Mouse (Mus musculus) B cell, adult (primary cell): Measurements from ENCODE around the gene Zfp248. TPM values are rescaled to one million over a fixed set of nuclear protein-coding genes. Genes with fewer than 3 reads are reported as not detected.

Experiments
- total RNA-seq: library from RNA; stranded (reverse); gene quantifications from 4 replicates; pipeline ENCODE4 v1.2.4, GENCODE M21; 2023; ENCODE audit not compliant: inconsistent age

The Zfp248 gene
- total RNA-seq = 0.96 to 2.7 TPM (median 1.4 TPM) in 4 replicates

GRCm38 (mm10) chr6:118455042-118455631, at the start of gene Zfp248:
TSS of gene Zfp248 (minus strand) at chr6:118455528.

GRCm38 (mm10) chr6:118478957-118479708, 23.8 kb upstream of the Zfp248 start, which contains the start of gene Zfp9:
TSS of gene Zfp9 (minus strand) at chr6:118479320.

GRCm38 (mm10) chr6:118419050-118419920, 36.0 kb downstream of the Zfp248 start, which contains the start of gene Bms1:
TSS of gene Bms1 (minus strand) at chr6:118419474.

Other genes starting within 250 kb of the Zfp248 start
- gene Bms1, start 36.1 kb downstream of the Zfp248 start, total RNA-seq = 54.0 to 60.7 TPM (median 57.1 TPM) in 4 replicates
- gene Zfp9, start 23.8 kb upstream of the Zfp248 start, total RNA-seq = 0.12 to 0.29 TPM in 2 of 4 replicates, not detected in the others
- gene Ankrd26, start 106.7 kb upstream of the Zfp248 start, total RNA-seq = 9.1 to 12.2 TPM (median 10.3 TPM) in 4 replicates